Mouse (Mus musculus) lung, embryonic 15.5 days (tissue): ENCODE measurements around the gene Tsku. TPM values are rescaled to one million over a fixed set of nuclear protein-coding genes. Genes with fewer than 3 reads are reported as not detected.

Experiments used
- ATAC-seq: fragments of 200-750 bp; cut with Nextera tagmentation; 2 replicates; pipeline ENCODE4 v1.8.0; 2017; ENCODE audit warnings: moderate number of reproducible peaks, borderline replicate concordance; ENCODE audit not compliant: low FRiP score, low TSS enrichment; ENCODE audit errors: extremely low read depth
- H3K27ac ChIP-seq: fragments of 300-500 bp; sonication (generic); 2 replicates; pipeline ENCODE4 v1.5.1; 2015; ENCODE audit warnings: moderate library complexity, mild to moderate bottlenecking, inconsistent platforms
- H3K27me3 ChIP-seq: fragments of 300-500 bp; sonication (generic); 2 replicates; pipeline ENCODE4 v1.6.1; 2015; ENCODE audit warnings: inconsistent platforms
- H3K36me3 ChIP-seq: fragments of 300-500 bp; sonication (generic); 2 replicates; pipeline ENCODE4 v1.6.1; 2015; ENCODE audit warnings: inconsistent platforms
- H3K4me1 ChIP-seq: fragments of 300-500 bp; sonication (generic); 2 replicates; pipeline ENCODE4 v1.6.1; 2015; ENCODE audit warnings: inconsistent platforms
- H3K4me2 ChIP-seq: fragments of 300-500 bp; sonication (generic); 2 replicates; pipeline ENCODE4 v1.6.1; 2015; ENCODE audit warnings: inconsistent platforms, mild to moderate bottlenecking, moderate library complexity
- H3K4me3 ChIP-seq: fragments of 300-500 bp; sonication (generic); 2 replicates; pipeline ENCODE4 v1.5.1; 2015; ENCODE audit warnings: mild to moderate bottlenecking, inconsistent platforms
- H3K9ac ChIP-seq: fragments of 300-500 bp; sonication (generic); 2 replicates; pipeline ENCODE4 v1.6.1; 2015; ENCODE audit warnings: inconsistent platforms
- H3K9me3 ChIP-seq: fragments of 300-500 bp; sonication (generic); 2 replicates; pipeline ENCODE4 v1.6.1; 2016; ENCODE audit warnings: inconsistent platforms
- WGBS: fragments of 180-500 bp; shearing (Covaris S2); methylation state at CpG from one replicate; pipeline ENCODE4 v1.1.7; 2015; 5-methylcytosine and 5-hydroxymethylcytosine counted together
- polyA plus RNA-seq: library from polyadenylated mRNA; unstranded; fragments of >200 nt; fragmentation: Nextera tagmentation; extraction: Ambion mirVana; gene quantifications from 2 replicates; pipeline ENCODE4 v1.2.1, GENCODE M21; 2015

Tsku gene
- polyA plus RNA-seq, 1 experiment from 2014 or later, result 9.1 TPM

DNA sequence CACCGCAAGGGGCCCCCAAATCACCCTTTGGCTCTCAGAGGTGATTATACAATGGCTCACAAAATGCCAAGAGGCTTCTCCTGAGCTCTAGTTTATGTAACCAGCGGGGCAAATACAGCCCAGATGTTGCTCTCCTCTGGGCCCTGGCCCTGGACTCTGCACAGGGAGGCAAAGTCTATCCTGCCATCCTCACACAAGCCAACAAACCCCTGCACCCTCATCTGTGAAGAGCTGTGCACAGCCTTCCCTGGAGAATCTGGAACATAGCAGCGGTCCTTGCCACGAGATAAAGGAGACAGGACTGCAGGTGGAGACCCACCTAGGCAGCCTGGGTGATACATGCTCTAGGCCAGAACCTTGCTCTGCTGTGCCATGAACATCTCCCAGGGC lies 6.2 kb downstream of the Tsku start:
- Histone ChIP-seq H3K27ac (no peak overlapping the region), H3K4me3 (no peak overlapping the region), H3K4me1 (peaks cover 33% of the 10 kb centered on the region), H3K9me3 (no peaks in the 10 kb centered on the region), H3K4me2 (no peak overlapping the region; the same call in 1 of the 2 replicates), H3K9ac (no peak overlapping the region), H3K36me3 (peaks cover 18% of the 10 kb centered on the region), H3K27me3 (no peaks in the 10 kb centered on the region)
- ATAC-seq, result no peak
- 35% methylated on average over 4 of the region's 4 CpGs for WGBS

DNA sequence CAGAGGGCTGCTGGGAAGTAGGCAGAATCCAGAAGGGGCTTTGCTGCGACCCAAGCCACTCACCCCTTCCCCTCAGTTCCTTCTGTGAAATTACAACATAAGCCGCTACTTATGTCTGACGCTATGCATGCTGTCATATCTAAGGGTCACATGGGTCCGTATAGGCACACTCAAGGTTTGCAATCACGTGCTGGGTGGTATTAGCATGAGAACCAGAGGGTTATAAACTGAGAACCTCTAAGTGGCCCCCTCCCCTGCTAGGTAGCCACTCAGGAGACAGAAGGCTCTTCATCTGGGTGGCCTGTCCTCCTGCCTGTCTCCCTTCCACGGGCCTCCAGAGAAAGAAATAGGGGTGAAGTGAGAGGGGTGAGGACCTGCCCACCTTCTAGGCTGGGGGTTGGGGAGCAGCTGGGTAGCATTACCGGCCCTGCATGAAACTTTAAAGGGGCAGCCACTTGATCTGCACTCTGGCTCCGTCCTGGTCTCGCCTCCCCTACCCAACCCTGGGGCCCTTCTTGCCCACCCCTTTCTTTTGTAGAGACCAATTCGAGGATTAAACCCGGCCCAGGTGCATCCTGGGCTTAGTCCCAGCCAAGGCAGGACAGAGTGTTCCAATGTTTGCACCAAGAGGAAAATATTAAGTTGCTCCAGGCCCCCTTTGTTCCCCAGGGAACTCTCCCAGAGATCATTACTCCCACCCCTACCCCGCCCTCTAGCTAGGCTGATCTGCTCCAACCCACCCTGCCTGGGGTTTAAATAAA lies 6.8 kb downstream of the Tsku start:
- no peak overlapping the region for H3K27ac ChIP-seq

DNA sequence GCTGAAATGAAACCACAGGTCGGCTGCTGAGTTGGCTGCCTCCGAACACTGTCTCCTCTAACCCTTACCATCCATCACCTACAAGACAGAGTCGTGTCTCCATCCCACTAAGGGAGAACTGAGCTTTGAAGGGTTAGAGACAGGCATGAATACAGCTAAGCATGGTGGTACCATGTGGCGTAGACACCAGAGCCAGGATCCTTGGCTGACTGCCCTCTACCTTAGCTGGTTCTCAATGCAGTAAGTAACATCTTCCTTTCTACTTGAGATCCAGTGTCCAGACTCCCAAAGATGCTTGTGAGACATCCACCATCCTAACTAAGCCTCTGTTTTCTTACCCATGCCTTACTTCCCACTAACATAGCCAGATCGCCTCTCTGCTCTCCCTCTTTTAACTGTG lies 7.5 kb downstream of the Tsku start:
- Histone ChIP-seq H3K27me3 (no peaks in the 10 kb centered on the region), H3K4me2 (no peak overlapping the region), H3K9me3 (no peaks in the 10 kb centered on the region), H3K36me3 (peaks cover 18% of the 10 kb centered on the region), H3K4me1 (peaks cover 21% of the 10 kb centered on the region), H3K27ac (no peak overlapping the region), H3K9ac (no peak overlapping the region), H3K4me3 (no peak overlapping the region)
- 77% methylated on average over 5 of the region's 5 CpGs for whole genome bisulfite sequencing
- no peak for ATAC-seq

More for the DNA sequence above, 6.8 kb downstream of the Tsku start:
- Histone ChIP-seq H3K9me3 (no peaks in the 10 kb centered on the region), H3K4me2 (no peak overlapping the region), H3K9ac (no peak overlapping the region), H3K4me3 (no peak overlapping the region), H3K36me3 (peaks cover 18% of the 10 kb centered on the region), H3K4me1 (peaks cover 28% of the 10 kb centered on the region), H3K27me3 (no peaks in the 10 kb centered on the region)
- 25% methylated on average over 12 of the region's 12 CpGs for WGBS
- ATAC-seq, result no peak

DNA sequence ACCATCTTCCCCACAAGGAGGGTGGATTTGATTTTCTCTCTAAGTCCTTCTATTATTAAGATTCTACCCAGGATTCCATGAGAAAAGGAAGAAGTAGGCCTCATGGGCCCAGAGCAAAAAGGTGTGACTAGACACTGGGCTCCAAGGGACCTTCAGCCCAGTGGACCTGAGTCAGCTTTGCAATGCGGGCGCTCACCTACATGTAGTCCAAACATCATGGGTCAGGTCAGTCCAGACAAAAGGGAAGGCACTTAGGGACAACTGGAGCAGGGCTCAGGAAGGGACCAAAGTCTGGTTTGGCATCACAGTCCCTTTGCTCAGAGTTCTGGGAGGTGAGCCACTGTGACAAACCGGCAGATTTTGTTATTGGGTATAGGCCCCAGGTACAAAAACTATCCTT lies 9.6 kb downstream of the Tsku start:
- no peaks in the 10 kb centered on the region for H3K27me3 ChIP-seq
- no peak overlapping the region for H3K4me2 ChIP-seq
- no peak overlapping the region for H3K4me3 ChIP-seq
- ATAC-seq, result no peak
- H3K36me3 ChIP-seq, result peaks cover 18% of the 10 kb centered on the region
- no peak overlapping the region for H3K9ac ChIP-seq
- no peaks in the 10 kb centered on the region for H3K9me3 ChIP-seq
- peaks cover 24% of the 10 kb centered on the region for H3K4me1 ChIP-seq
- 95% methylated on average over 3 of the region's 3 CpGs for WGBS
- H3K27ac ChIP-seq, result no peak overlapping the region

DNA sequence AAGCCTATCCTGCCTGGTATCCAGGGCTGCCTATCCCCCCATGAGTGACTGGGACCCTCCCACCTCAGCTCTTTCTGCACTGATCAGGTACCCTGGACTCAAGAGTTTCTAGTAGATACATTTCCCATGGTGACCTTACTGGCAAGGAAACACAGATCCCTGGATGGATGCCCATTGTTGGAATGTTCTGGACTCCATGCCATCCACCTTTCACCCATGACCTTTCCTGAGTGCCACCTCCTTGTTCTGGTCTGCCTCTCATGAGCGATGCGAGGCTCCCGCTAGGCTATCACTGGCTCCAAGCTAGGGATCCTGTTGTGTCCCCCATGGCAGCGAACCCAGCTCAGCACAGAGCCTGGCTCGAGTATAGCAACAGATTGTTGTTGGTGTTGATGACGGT lies 11.3 kb downstream of the Tsku start:
- peaks cover 13% of the 10 kb centered on the region for H3K4me1 ChIP-seq
- no peak overlapping the region for H3K27ac ChIP-seq
- H3K9me3 ChIP-seq, result no peaks in the 10 kb centered on the region
- no peak overlapping the region for H3K9ac ChIP-seq
- no peak overlapping the region for H3K4me2 ChIP-seq
- WGBS, result 90% methylated on average over 6 of the region's 6 CpGs
- no peaks in the 10 kb centered on the region for H3K27me3 ChIP-seq
- no peak overlapping the region for H3K4me3 ChIP-seq
- H3K36me3 ChIP-seq, result peaks cover 18% of the 10 kb centered on the region
- no peak for ATAC-seq

DNA sequence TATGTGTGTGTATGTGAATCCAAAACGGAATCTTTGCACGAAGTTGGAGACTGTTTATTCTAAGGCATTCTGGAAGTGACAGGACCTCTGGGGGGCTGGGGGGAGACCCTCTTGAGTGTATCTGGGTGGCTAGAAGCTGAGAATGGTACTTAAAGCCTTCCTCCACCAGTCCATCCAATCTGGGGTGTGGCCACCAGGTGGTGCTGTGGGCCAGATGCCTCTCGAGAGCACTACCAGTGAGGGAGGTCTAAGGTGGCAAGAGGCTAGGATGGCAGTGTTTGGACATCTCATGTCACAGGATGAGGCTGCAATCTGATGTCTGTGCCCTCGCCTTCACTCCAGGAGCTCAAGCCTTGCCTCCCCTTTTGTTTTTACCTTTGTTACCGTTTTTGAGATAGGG lies 12.0 kb downstream of the Tsku start:
- Histone ChIP-seq H3K4me1 (peaks cover 6% of the 10 kb centered on the region), H3K27me3 (no peaks in the 10 kb centered on the region), H3K36me3 (peaks cover 18% of the 10 kb centered on the region), H3K27ac (no peak overlapping the region), H3K4me3 (no peak overlapping the region), H3K9ac (no peak overlapping the region), H3K4me2 (no peak overlapping the region), H3K9me3 (no peaks in the 10 kb centered on the region)
- no peak for ATAC-seq
- WGBS, result 15% methylated on average over 5 of the region's 5 CpGs

DNA sequence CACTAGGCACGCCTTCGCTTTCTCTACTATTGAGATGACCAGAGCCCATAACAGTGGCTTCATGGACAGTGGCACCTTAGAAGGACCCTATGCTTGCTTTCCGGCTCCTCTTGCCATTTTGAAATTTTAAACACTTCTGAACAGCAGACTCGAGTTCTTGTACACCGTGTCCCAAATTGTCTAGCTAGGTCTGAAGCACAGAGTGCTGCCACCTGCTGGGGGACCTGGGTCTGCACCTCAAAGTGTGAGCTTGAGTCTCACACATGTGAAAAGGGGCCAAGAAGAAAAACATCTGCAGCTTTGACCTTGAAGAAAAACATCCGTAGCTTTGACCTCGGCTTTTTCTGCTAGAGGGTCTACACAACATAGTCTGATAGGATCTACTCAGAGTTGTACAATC lies 13.1 kb downstream of the Tsku start:
- no peak overlapping the region for H3K27ac ChIP-seq
- ATAC-seq, result no peak

DNA sequence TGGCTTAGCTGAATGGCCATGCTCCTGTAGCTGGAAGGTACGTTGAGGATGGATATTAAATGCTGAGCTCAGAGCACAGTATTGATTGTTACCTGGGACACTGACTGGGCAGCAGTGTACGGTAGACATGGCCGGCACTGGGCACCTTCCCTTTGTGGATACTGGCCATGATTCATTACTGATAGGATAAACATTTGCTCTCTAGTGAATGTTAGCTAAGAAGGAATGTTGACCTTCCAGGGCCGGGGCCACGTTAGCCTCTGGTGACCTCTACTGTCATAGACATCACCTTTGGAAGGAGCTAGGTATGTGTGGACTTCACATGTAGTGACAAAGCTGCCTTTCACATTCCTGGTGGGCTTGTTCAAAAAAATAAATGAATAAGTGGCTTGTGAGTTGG lies 13.7 kb downstream of the Tsku start:
- no peak for ATAC-seq
- WGBS, result 20% methylated on average over 5 of the region's 5 CpGs
- no peak overlapping the region for H3K4me2 ChIP-seq

More for the DNA sequence above, 13.1 kb downstream of the Tsku start:
- 38% methylated on average over 7 of the region's 7 CpGs for WGBS
- Histone ChIP-seq H3K4me2 (no peak overlapping the region), H3K9me3 (no peaks in the 10 kb centered on the region), H3K36me3 (peaks cover 18% of the 10 kb centered on the region), H3K27me3 (no peaks in the 10 kb centered on the region; the same call in 1 of the 2 replicates), H3K4me1 (0 out of 2 replicates have a peak, but pooled peaks cover 3% of the 10 kb centered on the region), H3K9ac (no peak overlapping the region), H3K4me3 (no peak overlapping the region)

DNA sequence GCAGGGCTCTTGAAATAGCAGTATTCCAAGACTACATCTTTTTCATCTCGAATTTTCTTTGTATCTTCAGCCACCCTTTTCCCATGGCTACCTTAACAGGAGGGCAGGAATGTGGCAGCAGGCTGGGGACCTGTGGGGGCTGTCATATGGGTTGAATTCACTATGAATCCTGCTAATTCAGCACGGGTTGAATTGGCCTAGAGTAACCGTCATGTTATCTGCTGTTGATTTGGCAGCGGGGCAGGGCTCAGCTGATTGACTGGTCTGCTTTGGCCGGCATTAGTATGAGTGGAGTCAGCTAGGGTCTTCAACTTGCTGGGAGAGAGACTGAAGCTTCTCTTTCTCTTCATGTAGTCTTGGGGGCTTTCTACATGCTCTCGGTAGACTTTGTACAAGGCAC lies 16.1 kb downstream of the Tsku start:
- WGBS, result 47% methylated on average over 6 of the region's 6 CpGs
- H3K4me3 ChIP-seq, result no peak overlapping the region

More for the DNA sequence above, 13.7 kb downstream of the Tsku start:
- H3K27ac ChIP-seq, result no peak overlapping the region
- H3K36me3 ChIP-seq, result peaks cover 15% of the 10 kb centered on the region
- 0 out of 2 replicates have a peak, but pooled peaks cover 3% of the 10 kb centered on the region for H3K4me1 ChIP-seq
- H3K9ac ChIP-seq, result no peak overlapping the region
- H3K27me3 ChIP-seq, result no peaks in the 10 kb centered on the region; the same call in 1 of the 2 replicates
- no peaks in the 10 kb centered on the region for H3K9me3 ChIP-seq
- H3K4me3 ChIP-seq, result no peak overlapping the region

DNA sequence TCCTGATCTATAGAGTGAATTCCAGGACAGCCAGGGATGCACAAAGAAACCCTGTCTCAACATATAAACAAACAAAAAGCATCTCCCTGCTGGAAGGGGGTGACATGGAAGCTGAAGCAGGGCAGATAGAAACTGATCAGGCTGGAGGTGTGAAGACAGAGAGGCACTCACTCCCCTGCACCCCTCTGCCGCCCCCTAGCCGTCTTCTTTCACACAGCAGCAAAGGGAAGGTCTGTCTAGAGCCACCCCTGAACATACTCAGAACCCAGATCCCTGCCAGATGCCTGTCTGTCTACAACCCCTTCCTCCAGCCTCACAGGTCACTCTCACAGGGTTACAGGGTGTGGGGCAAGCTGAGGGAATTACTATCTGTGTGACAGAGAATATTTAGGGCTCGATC lies 16.8 kb downstream of the Tsku start:
- ATAC-seq, result no peak
- Histone ChIP-seq H3K27me3 (no peaks in the 10 kb centered on the region; the same call in 1 of the 2 replicates), H3K36me3 (no peaks in the 10 kb centered on the region), H3K9ac (no peak overlapping the region), H3K27ac (no peak overlapping the region), H3K4me2 (no peak overlapping the region), H3K9me3 (no peaks in the 10 kb centered on the region), H3K4me1 (peaks cover 9% of the 10 kb centered on the region; the same call in 1 of the 2 replicates), H3K4me3 (no peak overlapping the region)
- 21% methylated on average over 3 of the region's 3 CpGs for WGBS

More for the DNA sequence above, 16.1 kb downstream of the Tsku start:
- Histone ChIP-seq H3K27ac (no peak overlapping the region), H3K4me1 (peaks cover 9% of the 10 kb centered on the region; the same call in 1 of the 2 replicates), H3K27me3 (no peaks in the 10 kb centered on the region; the same call in 1 of the 2 replicates), H3K9ac (no peak overlapping the region), H3K9me3 (no peaks in the 10 kb centered on the region), H3K4me2 (no peak overlapping the region), H3K36me3 (no peaks in the 10 kb centered on the region)
- ATAC-seq, result no peak

DNA sequence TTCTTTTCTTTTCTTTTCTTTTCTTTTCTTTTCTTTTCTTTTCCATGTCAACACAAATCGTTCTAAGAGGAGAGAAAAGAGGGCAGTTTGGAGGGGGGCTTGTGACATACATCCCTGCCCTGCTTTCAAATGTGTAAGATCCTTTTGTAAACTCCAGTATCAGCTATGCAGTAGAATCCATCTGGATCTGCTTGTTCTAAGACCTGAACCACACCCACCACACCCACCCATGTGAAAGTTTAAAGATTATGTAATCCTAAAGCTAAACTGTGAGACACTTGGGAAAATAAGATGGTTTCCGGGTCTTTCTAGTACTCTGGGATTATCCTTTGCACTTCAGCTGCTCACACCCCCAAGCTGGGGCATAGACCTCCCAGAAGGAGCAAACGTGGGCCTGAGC lies 18.9 kb downstream of the Tsku start:
- WGBS, result 55% methylated on average over 3 of the region's 3 CpGs
- no peak overlapping the region for H3K4me3 ChIP-seq
- no peak overlapping the region for H3K27ac ChIP-seq
- no peaks in the 10 kb centered on the region for H3K9me3 ChIP-seq
- ATAC-seq, result no peak
- H3K4me1 ChIP-seq, result peaks cover 6% of the 10 kb centered on the region; the same call in 1 of the 2 replicates
- no peaks in the 10 kb centered on the region; the same call in 1 of the 2 replicates for H3K27me3 ChIP-seq
- no peak overlapping the region for H3K4me2 ChIP-seq
- no peak overlapping the region for H3K9ac ChIP-seq
- no peaks in the 10 kb centered on the region for H3K36me3 ChIP-seq

DNA sequence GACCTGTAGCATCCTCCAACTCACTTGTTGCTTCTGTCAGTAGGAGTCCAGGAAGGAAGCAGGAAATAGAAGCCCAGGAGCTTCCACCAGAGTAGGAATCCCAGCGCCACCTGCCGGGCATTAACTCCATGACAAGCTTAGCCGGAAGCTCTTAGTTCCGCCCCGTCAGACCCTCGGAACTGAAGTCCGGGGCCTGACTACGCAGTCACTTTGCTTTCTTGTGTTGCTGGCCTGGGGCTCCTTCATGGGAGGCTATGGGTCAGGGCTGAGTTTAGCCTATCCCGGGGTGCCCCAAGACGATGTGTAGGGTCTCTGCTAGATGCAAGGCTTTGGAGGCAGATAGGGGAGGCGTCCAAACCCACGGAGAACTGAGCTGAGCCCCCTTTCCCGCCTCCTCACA lies 19.7 kb downstream of the Tsku start:
- WGBS, result 3% methylated on average over 13 of the region's 13 CpGs
- ATAC-seq, result peak; percentile 71; the same call in 1 of the 2 replicates
- Histone ChIP-seq H3K36me3 (no peaks in the 10 kb centered on the region), H3K4me1 (peaks cover 6% of the 10 kb centered on the region; the same call in 1 of the 2 replicates), H3K4me2 (peak overlapping the region; percentile 74), H3K27me3 (no peaks in the 10 kb centered on the region; the same call in 1 of the 2 replicates), H3K27ac (no peak overlapping the region), H3K9me3 (no peaks in the 10 kb centered on the region), H3K4me3 (peak overlapping the region; percentile 39), H3K9ac (peak overlapping the region; percentile 53)
